Mouse (Mus musculus) left cerebral cortex, adult 2 months (tissue): ENCODE results near the gene Pfdn6. TPM values are rescaled to one million over a fixed set of nuclear protein-coding genes. Genes with fewer than 3 reads are reported as not detected.

Experiments used
- DNase-seq, 2 experiments: peaks; one replicate each; pipeline ENCODE4 v3.0.0; 2021 to 2022; ENCODE audit warnings: low spot score in 2 of 2, mixed read lengths in 1 of 2; ENCODE audit errors: extremely low spot score in 1 of 2
- H3K27ac ChIP-seq: fragments of 200-600 bp; 2 replicates; pipeline ENCODE4 v1.8.1; 2022
- H3K4me3 ChIP-seq: fragments of 200-600 bp; 2 replicates; pipeline ENCODE4 v1.8.1; 2022
- CTCF ChIP-seq: fragments of 200-600 bp; IDR thresholded peaks from 2 replicates; pipeline ENCODE4 v1.8.1; 2022; ENCODE audit warnings: antibody characterized with exemption, mild to moderate bottlenecking, moderate library complexity
- intact Hi-C: fragments of 180-260 bp; cut with DNase I; formaldehyde crosslinking; loops from one replicate; pipeline ENCODE4 v1.15.1; 2025
- total RNA-seq, 2 experiments: library from RNA; stranded (reverse); gene quantifications; 2 replicates each; pipeline ENCODE4 v1.2.3; 2021

Pfdn6 gene
- total RNA-seq, 2 experiments from 2014 or later, result 93.0 to 97.6 TPM

DNA sequence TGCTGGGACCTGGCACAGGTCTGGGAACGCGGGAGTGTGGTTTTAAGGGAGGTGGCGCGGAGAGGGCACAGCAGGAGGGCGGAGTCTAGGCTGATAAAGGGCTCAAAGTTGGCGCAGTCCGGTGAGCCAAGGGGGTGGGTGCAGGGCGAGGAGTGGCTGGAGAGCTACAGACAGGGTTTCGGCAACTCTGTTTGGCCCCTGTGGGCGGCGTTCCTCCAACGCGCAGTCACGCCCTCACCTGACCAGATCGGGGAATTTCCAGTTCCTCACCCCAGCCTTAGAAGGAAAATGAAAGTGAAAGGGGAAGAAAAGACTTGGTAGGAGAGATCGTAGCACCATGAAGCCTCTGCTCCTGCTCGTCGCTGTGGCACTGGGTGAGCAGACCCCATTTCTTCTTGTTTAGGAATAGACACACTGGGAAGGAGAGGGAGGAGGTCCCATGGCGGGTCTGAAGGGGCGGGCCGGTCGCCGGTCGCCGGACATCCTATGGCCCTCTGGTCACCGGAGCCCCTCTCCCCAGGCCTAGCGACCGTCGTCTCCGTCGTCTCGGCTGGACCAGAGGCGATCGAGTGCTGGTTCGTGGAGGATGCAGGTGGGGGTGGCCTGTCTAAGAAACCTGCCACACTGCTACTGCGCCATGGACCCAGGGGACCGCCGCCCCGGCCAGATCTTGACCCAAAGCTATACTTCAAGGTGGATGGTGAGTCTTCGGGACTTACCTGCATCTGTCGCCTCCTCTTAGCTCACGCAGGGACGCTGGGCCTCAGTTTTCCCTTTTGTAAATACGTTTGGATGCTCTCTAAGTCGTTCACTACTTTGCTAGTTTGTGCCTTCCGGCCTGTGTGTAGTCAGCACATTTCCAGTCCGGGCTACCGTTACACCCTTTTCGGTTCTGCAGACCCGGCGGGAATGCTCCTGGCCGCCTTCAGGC is 20.5 kb downstream of the Pfdn6 start:
- Histone ChIP-seq H3K4me3 (peak overlapping the region; percentile 56), H3K27ac (peak overlapping the region; percentile 80)
- DNase-seq, result peak in 1 of 2 experiments; percentile 60
- intact Hi-C loops, result loop anchor here (2.0 to 10.0 kb wide), 2 partner anchors 23 to 1535 kb away; partner anchors contain the start of gene Wiz
- no peak; the same call in 1 of the 2 replicates for TF ChIP-seq CTCF

DNA sequence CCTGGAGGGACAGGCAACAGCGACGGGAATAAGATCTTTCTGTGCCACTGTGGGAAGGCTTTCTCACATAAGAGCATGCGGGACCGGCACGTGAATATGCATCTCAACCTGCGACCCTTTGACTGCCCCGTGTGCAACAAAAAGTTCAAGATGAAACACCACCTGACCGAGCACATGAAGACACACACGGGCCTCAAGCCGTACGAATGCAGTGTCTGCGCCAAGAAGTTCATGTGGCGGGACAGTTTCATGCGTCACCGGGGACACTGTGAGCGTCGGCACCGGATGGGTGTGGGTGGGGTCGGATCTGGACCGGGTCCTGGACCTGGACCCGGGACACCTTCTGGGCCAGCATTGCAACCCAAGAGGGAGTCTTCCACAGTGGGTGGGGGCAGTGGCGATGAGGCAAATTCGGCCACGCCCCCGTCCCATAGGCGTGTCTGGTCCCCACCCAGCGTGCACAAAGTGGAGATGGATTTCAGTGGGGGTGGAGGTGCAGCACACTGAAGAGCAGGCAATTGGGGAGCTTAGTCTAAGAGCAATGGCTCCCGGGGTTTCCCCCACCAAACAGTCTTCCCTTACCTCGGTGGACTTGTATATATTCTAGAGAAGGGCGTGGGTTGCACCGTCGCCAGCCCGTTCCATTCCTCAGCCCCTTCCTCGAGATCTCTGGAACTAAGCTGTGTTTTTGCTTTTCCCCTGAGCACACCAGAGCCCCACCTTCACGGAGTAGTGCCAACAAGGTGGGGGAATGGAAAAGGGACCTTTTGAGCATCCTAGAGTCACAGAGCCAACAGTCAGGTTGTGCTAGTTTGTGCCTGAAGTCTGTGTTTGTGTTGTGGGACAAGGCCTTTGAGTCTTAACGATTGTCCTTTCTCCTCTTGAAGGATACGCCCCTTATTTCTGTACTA is 21.6 kb downstream of the Pfdn6 start:
- TF ChIP-seq CTCF, result no peak
- DNase-seq, result no peak
- Histone ChIP-seq H3K27ac (peak overlapping the region; percentile 21; the same call in 1 of the 2 replicates), H3K4me3 (peak overlapping the region; percentile 56)
- intact Hi-C loops, result no loop called here

DNA sequence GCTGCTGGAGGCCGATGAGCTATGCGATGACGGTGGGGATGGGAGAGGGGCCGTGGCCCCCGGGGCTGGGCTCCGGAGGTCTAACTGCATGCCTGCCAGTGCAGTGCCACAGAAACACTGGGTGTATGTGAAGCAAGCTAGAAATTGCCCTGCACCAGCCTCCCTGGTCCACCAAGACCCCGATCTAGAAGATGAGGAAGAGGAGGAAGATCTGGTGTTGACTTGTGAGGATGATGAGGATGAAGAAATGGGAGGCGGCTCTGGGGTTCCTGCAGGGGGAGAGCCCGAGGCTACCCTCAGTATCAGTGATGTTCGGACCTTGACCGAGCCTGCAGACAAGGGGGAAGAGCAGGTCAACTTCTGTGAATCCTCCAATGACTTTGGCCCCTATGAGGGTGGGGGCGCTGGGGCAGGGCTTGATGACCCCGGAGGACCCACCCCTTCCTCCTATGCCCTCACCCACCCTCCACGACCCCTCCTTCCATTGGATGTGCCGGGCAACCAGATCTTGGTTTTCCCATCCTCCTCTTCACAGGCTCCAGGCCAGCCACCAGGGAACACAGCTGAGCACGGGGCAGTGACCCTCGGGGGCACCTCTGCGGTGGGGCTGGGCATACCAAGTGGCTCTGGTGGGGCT is 22.4 kb downstream of the Pfdn6 start:
- intact Hi-C loops, result no loop called here
- Histone ChIP-seq H3K4me3 (no peak overlapping the region), H3K27ac (no peak overlapping the region)
- TF ChIP-seq CTCF, result no peak
- DNase-seq, result no peak

DNA sequence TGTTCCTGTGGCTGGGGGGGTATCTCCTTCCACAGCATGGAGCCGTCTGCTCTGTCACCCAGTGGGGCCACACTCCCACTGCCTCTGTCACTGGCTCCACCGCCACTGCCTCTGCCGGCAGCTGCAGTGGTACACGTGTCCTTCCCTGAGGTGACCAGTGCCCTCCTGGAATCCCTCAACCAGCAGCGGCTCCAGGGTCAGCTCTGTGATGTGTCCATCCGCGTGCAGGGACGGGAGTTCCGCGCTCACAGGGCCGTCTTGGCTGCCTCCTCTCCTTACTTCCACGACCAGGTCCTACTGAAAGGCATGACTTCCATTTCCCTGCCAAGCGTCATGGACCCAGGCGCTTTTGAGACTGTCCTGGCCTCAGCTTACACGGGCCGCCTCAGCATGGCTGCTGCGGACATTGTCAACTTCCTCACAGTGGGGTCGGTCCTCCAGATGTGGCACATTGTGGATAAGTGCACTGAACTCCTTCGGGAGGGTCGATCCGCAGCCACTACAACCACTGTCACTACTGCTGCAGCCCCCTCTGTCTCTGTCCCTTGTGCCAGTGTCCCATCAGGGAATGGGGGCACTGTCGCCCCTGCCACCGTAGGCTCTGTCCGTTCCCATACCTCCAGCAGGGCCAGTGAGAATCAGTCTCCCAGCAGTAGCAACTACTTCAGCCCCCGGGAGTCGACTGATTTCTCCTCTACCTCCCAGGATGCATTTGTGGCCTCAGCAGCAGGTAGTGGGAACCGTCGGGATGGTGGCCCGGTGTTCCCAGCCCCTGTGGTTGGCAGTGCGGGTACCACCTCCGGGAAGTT is 23.1 kb downstream of the Pfdn6 start:
- TF ChIP-seq CTCF, result no peak
- H3K4me3 ChIP-seq, result peak overlapping the region; percentile 56
- intact Hi-C loops, result no loop called here
- no peak overlapping the region for H3K27ac ChIP-seq
- DNase-seq, result no peak

DNA sequence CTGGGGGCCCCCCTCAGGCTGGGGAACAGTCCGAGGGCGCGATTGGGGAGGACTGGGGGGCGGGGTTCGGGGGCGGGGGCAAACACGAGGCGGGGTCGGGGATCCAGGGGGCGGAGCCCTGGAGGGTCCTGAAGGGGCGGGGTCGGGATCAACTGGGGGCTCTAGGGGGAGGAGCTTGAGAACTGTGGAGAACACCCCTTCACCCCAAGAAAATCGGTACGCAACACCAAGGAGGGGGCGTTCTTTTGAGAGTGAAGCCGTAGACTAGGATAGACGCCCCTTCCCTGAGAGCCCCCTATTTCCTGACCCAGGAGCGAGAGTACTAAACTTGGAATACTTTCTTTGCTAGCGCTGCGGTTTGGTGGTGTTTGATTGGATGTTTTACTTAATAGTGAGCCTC is 23.8 kb downstream of the Pfdn6 start:
- DNase-seq, result no peak
- Histone ChIP-seq H3K4me3 (peak overlapping the region; percentile 56), H3K27ac (peak overlapping the region; percentile 44; the same call in 1 of the 2 replicates)
- TF ChIP-seq CTCF, result no peak
- intact Hi-C loops, result no loop called here

DNA sequence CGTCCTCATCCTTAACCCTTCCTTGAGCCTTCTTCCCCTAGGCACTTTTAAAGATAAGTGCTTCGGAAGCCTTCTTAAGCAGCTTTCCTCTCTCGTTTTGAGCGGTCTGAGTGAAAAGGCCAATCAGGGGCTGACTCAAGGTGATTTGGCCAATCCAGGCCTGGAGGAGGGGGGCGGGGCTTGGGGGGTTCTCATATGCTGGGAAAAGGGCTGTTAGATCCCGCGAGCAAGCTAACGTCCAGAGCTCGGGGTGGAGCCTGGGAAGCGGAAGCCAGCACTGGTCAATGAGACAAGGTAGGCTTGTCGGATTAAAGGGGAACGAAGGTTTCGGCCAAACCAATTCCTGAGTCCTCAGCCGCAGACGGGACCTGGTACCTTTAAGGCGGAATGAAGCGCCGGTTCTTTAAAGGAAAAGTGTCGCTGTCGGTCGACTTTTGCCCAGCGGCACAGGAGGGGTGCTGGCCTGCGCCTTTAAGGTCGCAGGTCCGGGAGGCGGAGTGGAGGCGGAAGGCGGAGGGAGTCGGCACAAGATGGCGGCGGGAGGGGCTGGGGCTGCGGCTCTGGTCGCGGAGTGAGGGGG is 24.4 kb downstream of the Pfdn6 start, which contains the start of the genes Tapbp and Zbtb22:
TSS of gene Tapbp (plus strand) at position 229 of the 580 bp plus-strand sequence.
TSS of gene Zbtb22 (plus strand) at position 234 of the 580 bp plus-strand sequence.
- H3K27ac ChIP-seq, result peak within 1 kb of the TSS; percentile 53; the same call in 1 of the 2 replicates
- no peak for TF ChIP-seq CTCF
- DNase-seq, result peak; percentile 96 to 97
- intact Hi-C loops, result no loop called here
- peak within 1 kb of the TSS; percentile 56 for H3K4me3 ChIP-seq

DNA sequence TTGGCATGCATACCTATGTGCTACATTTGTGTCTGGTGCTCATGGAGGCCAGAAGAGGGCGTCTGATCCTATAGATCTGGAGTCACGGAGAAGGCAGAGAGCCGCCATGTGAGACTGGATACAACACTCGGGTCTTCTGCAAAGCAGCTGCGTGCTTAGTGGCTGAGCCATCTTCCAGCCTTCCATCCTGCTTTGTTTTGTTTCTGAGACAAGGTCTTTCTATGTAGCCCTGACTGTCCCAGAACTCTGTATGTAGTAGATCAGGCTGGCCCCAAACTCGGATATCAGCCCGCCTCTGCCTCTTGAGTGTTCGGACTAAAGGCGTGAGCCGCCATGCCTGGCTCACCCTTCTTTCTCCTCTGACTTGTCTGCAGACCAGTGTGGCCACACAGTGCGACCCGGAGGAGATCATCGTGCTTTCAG is 25.2 kb downstream of the Pfdn6 start:
- intact Hi-C loops, result no loop called here
- H3K4me3 ChIP-seq, result no peak overlapping the region; the same call in 1 of the 2 replicates
- H3K27ac ChIP-seq, result no peak overlapping the region
- DNase-seq, result no peak
- no peak; the same call in 1 of the 2 replicates for TF ChIP-seq CTCF

DNA sequence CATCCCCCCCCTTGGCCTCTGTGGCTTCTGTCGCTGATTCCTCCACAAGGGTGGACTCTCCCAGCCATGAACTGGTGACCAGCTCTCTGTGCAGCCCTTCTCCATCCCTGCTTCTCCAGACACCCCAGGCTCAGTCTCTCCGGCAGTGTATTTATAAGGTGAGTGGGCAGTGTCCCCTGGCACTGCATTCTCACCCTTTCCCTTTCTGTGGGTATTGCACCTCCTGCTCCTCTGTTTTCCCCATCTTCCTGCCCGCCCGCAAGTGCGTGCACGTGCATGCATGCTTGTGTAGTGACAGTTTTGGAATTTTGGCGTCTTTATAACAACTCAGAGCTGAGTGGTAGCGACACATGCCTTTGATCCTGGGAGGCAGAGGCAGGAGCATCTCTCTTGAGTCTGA is 26.2 kb downstream of the Pfdn6 start:
- no peak for TF ChIP-seq CTCF
- no peak for DNase-seq
- H3K4me3 ChIP-seq, result no peak overlapping the region
- intact Hi-C loops, result no loop called here
- no peak overlapping the region for H3K27ac ChIP-seq

DNA sequence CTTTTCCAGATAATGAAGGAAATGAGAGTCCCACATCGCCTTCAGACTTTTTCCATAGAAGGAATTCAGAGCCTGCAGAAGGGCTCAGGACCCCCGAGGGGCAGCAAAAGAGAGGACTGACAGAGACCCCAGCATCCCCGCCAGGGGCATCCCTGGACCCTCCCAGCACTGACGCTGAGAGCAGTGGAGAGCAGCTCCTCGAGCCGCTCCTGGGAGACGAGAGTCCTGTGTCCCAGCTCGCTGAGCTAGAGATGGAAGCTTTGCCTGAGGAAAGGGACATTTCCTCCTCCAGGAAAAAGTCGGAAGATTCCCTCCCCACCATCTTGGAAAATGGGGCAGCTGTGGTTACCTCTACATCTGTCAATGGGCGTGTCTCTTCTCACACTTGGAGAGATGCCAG is 26.9 kb downstream of the Pfdn6 start:
- intact Hi-C loops, result no loop called here
- Histone ChIP-seq H3K4me3 (no peak overlapping the region), H3K27ac (no peak overlapping the region)
- DNase-seq, result no peak
- TF ChIP-seq CTCF, result no peak

DNA sequence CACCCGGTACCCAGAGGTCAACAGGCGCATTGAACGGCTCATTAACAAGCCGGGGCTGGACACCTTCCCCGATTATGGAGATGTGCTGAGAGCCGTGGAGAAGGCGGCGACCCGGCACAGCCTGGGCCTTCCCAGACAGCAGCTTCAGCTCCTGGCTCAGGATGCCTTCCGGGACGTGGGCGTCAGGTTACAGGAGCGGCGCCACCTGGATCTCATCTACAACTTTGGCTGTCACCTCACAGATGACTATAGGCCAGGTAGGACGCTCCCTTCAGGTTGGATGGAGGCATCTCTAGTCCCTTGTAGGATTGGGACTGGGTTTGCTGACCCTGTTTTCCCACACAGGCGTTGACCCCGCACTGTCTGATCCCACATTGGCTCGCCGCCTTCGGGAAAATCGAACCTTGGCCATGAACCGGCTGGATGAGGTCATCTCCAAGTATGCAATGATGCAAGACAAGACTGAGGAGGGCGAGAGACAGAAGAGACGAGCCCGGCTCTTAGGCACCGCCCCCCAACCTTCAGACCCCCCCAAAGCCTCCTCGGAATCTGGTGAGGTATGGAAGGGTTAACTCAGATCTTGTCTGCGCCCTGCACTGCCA is 28.2 kb downstream of the Pfdn6 start:
- DNase-seq, result no peak
- TF ChIP-seq CTCF, result no peak
- H3K4me3 ChIP-seq, result no peak overlapping the region
- intact Hi-C loops, result no loop called here
- no peak overlapping the region for H3K27ac ChIP-seq
